Mouse (Mus musculus) megakaryocyte, embryonic 14.5 days (primary cell): Measurements from ENCODE around the gene Ccr3.

ENCODE experiments used
- FLI1 ChIP-seq: IDR thresholded peaks from 2 replicates; pipeline ENCODE4 v1.6.1; 2012; ENCODE audit warnings: low read length, inconsistent platforms, mixed read lengths
- GATA1 ChIP-seq: IDR thresholded peaks from 3 replicates; pipeline ENCODE4 v1.6.1; 2012; ENCODE audit warnings: mixed read lengths, low read length, inconsistent platforms, borderline replicate concordance

DNA sequence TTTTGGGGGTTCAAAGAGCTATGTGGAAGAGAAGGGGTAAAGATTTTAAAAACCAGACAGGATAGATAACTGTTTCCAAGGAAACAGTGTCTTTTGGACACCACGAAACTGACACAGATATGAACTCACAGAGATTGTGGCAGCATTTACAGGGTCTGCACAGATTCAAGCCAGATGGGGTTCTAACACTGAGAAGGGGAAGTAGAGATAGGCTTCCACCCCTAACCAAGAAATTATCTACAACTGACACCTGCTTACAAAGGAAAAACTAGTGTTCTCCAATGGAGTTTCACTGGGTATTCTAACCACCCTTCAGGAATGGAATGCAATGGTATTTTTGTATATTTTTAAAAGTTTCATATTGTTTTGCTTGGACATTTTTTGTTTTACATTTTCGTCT is 5.7 kb upstream of the Ccr3 start:
- no peak for TF ChIP-seq GATA1
- TF ChIP-seq FLI1 = no peak
